Mouse (Mus musculus): ENCODE results near the gene Emc10.

The Emc10 gene

GRCm38 (mm10) chr7:44495992-44496770, at the start of gene Emc10, which contains the start of gene Fam71e1:
Gene Emc10 (minus strand): TSS chr7:44496529.
Gene Fam71e1 (plus strand): TSS chr7:44496581.
- peak; percentile 92 for ATAC-seq (ENCODE audit: low TSS enrichment)

GRCm38 (mm10) chr7:44543071-44543470, 46.7 kb upstream of the Emc10 start:
- no peak for ATAC-seq (ENCODE audit: low TSS enrichment)

- ATAC-seq (ENCODE audit: low TSS enrichment): no peak
Observed at GRCm38 (mm10) chr7:44542555-44542954, 46.2 kb upstream of the Emc10 start.

DNA sequence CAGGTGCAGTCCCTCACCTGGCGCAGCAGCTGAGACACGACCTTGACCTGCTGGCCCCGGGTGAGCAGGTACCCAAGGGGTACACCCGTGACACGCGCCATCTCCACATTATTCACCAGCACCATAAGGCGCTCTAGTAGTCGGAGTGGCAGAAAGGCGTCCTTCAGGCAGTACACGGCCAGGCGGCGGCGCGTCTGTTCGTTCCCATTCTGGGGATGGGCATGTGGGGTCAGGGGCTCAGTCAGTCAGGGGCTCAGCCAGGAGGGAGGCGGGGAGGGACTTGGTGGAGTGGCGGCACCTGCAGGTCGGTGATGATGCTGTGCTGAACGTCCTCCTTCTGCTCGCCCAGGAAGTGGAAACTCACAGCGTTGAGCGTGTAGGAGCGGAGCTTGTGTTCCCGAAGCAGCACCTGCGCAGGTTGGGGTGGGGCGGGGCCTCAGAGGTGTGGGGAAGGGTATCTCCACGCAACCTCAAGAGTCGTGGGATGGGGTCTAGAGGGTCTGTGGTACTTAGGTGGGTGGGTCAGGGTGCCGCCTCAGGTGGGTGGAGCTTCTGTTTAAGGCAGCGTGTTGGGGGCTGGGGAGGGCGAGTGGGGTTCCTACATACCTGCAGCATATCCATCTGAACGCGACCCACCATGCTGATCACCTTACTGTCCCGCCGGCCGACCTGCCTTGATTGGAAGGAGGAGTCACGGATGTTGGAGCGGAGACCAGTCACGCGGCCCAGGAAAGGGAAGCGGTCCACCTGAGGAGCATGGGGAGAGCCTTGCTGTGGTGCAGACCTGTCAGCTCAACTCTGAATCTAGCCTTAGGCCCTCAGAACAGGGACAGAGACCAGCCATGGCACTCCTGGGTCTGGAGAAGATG, 42.7 kb upstream of the Emc10 start:
- no peak for ATAC-seq (ENCODE audit: low TSS enrichment)

DNA sequence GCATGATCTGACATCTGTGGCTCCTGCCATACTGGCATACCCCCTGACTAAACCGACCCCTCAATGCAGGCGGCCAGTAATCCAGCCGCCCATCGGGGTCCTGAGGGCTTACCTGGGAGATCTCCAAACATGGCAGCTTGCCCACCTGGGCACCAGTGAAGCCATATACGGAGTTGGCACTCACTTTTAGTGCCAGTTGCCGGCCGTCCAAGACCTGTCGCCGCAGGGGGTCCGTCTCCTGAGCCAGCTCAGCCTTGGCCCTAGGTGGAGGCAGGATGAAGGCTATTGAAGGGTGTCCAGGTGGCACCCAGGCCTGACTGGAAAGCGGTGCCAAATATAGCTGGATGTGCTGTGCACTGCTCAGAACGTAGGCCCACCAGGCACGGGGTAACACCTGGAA, 41.2 kb upstream of the Emc10 start:
- no peak for ATAC-seq (ENCODE audit: low TSS enrichment)

- no peak for ATAC-seq (ENCODE audit: low TSS enrichment)
Observed at GRCm38 (mm10) chr7:44537009-44537408, 40.7 kb upstream of the Emc10 start.

DNA sequence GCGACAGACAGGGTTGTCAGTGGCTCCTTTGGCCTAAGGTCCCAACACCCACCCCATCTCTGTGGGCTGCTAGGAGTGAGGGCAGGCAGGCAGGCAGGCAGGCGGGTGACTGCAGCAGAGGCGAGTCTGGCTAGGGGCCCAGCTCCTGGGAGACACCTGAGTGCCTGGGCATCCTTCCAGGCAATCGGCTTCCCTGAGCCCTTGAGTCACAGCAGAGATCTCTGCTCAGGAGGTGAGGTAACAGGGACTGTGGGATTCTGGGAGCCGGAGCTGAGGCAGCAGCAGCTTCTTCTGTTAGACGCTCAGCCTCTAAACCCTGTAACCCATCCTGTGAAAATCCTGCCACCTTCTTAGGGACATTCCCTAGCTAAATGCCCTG, 40.2 kb upstream of the Emc10 start:
- peak; percentile 71 for ATAC-seq (ENCODE audit: low TSS enrichment)

- peak; percentile 22; the same call in 1 of the 2 replicates for ATAC-seq (ENCODE audit: low TSS enrichment)
Observed at GRCm38 (mm10) chr7:44535657-44536589, 39.6 kb upstream of the Emc10 start.

GRCm38 (mm10) chr7:44534656-44535441, 38.5 kb upstream of the Emc10 start:
- ATAC-seq (ENCODE audit: low TSS enrichment): no peak

DNA sequence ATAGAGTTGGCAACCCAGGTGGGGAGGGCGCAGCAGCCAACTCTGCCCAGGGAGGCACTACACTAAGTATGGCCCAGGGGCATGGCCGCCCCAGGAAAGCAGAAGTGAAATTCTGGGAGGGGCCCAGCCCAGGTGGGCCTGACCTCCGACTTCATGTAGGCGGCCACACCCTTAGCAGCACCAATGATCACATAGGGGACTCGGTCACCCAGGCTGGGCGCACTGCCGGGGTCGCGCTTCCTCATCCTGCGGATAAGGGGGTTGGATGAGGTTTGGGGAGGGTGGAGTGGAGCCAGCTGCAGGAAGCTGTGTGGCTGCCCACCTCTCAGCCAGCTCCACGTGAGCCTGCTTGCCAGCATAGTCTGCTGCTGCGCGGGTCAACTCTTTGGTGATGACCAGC, 37.9 kb upstream of the Emc10 start:
- no peak for ATAC-seq (ENCODE audit: low TSS enrichment)

DNA sequence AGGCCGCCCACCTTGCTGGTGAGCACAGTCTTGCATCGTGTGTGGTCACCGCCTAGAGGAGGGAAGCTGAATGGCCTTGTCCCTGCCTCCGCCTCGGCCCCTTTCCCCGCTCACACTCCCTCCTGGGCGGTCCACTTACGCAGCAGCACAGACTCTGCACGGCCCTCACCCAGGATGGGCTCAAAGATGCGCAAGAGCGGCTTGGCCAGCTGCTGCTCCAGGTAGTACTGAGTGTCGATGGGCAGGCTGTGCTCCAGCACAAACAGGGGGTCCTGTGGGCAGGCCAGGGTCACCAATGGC, 37.4 kb upstream of the Emc10 start:
- no peak for ATAC-seq (ENCODE audit: low TSS enrichment)

GRCm38 (mm10) chr7:44532918-44533745, 36.8 kb upstream of the Emc10 start:
- ATAC-seq (ENCODE audit: low TSS enrichment): no peak

DNA sequence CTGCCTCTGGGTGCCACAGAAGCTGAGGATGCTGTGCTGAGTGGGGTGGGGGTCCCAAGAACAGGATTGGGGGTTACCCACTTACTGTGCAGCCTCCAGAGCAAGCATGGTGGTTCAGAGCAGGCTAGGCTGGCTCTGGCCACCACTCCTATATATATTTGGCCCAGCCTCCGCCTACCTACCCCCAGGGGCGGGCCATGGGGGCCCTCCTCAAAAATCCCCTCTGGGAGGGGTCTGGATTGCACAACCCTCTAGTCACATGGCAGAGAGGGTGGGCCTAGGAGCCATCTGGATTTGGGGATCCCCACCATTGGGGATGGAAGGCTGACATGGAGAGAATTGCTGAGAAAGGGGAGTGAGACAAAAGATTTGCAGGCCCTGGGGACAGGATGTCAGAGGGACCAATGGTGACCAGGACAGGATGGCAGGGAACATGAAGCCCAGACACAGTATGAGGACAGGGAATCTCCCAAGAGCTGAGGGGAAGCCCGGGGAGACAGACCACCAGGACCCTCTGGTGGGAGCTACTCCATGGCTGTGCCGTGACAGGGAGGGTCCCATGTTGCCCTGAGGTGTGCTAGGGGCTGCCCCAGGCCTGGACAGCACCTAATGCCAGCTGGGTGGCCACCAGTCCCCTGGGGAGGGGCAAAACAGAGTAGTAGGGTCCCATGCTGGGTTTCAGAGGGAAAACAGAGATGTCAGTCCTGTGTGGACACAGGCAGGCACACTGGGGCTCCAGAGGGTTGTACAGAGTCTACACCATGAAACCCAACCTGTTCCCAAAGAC, 35.8 kb upstream of the Emc10 start, which contains the start of gene Spib:
Gene Spib (minus strand): TSS at position 126 of the 787 bp plus-strand sequence.
- no peak for ATAC-seq (ENCODE audit: low TSS enrichment)

- no peak for ATAC-seq (ENCODE audit: low TSS enrichment)
Observed at GRCm38 (mm10) chr7:44531207-44531606, 34.9 kb upstream of the Emc10 start.

GRCm38 (mm10) chr7:44530507-44530906, 34.2 kb upstream of the Emc10 start:
- no peak for ATAC-seq (ENCODE audit: low TSS enrichment)

GRCm38 (mm10) chr7:44529518-44529917, 33.2 kb upstream of the Emc10 start:
- no peak for ATAC-seq (ENCODE audit: low TSS enrichment)

- peak; percentile 94 for ATAC-seq (ENCODE audit: low TSS enrichment)
Observed at GRCm38 (mm10) chr7:44527483-44528398, 31.4 kb upstream of the Emc10 start.
